Mouse (Mus musculus) B cell, adult 67 days (primary cell): Measurements from ENCODE around the gene Cd63. TPM values are rescaled to one million over a fixed set of nuclear protein-coding genes. Genes with fewer than 3 reads are reported as not detected.

Experiments used
- total RNA-seq, 2 experiments: library from RNA; stranded (reverse); gene quantifications; 4 replicates each; pipeline ENCODE4 v1.2.4; 2023

The Cd63 gene
- total RNA-seq = 1 to 10 TPM; 1.2 to 1.7 TPM

DNA sequence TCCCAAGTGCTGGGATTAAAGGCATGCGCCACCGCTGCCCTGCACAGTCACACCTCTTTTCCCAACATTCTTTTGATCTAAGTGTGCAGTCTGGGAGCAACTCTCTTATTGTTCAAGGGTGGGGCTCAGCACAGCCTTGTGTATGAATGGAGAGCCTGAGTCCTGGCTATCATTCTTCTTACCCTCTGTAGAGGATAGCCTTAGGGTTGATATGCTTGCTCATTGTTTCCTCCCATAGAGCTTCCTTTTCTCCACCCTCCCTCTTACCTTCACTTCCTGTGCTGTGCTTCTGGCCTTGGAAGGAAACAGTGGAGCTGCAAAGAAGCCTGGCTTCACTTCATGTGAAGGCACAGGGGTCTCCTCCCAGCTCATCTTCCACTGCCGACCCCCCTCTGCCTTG, at the start of gene Cd63:
Cd63 (plus strand) TSS at position 292 of the 400 bp plus-strand sequence.

DNA sequence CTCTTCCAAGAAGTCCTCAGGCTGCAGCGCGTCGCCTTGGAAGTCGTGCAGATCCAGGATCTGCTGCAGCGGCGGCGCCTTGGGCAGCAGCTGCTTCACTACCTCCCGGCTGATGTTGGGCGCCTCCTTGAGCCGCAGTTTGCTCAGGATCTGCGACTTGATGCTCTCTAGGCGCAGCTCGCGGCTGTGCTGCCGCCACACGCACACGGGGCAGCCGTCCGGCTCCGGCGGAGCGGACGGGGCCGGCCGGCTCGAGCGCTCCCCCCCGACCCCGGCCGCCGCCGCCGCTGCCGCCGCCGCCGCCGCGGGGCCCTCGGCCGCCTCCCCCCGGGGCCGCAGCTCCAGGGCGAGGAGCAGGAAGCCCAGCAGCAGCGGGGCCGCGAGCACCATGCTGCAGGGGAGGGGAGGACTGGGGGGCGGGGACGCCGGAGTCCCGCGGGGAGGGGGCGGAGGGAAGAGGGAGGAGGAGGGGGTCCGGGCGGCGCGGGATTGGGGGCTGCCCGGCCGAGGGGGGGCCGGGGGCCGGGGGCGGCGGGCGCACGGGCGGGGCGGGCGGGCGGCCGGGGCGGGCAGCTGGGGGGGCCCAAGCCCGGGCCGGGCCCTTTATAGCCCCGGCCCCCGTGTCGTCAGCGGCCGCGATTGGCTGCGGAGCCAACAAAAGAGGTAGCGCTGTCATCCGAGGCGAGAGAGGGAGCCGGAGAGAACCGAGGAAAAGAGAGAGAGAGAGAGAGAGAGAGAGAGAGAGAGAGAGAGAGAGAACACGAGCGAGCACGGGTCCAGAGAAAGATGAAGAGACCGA, 9.3 kb upstream of the Cd63 start, which contains the start of gene Gdf11:
Gdf11 (minus strand) TSS at position 423 of the 799 bp plus-strand sequence.

DNA sequence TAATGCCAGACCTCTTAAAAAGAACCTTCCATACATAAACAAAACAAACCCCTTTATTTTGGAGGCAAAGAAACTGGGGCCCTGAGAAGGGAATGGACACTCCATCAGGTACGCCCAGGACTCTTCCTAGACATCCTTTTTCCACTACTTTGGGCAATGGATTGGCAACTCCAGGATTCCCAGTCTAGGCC, 21.9 kb downstream of the Cd63 start, which contains the start of gene Rdh5:
Rdh5 (minus strand) TSS at position 67 of the 191 bp plus-strand sequence.

DNA sequence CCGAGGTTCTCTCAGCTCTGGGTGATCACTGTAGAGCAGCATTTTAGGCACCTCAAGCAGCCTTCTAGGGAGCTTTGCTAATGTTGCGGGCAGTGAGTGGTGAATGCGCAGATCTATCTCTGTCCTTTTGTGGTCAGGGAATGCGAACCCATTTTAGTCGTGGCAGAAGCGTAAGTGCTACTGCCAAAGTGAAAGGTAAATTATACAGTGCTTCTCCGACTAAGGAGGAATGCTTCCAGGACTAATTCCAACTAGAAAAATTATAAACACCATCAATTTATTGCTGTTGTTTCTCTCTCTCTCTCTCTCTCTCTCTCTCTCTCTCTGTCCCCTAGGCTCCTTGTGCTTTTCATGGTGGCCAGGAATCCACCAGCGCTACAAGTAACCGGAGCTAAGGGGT, 23.1 kb downstream of the Cd63 start, which contains the start of gene Bloc1s1:
Bloc1s1 (minus strand) TSS at position 101 of the 400 bp plus-strand sequence.

DNA sequence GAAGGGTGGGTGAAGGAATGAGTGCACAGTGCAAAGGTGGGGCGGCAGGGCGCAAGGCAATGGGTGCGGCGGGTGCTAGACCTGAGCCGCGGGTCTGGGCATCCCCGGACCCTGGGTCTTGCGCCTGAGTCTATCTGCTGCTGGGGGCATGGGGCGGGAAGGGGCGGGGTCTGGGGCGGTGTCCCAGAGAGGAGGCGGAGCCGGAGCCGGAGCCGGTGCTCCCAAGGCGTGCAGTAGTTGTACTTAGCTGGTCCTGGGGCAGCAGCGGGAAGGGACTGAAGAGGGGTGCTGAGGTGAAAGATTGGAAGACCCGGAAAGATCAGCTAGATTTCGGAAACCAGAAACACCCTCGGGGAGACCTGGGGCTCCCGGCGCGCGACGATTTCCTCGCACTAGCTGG, 32.8 kb downstream of the Cd63 start, which contains the start of gene Itga7:
Itga7 (plus strand) TSS at position 245 of the 400 bp plus-strand sequence.

DNA sequence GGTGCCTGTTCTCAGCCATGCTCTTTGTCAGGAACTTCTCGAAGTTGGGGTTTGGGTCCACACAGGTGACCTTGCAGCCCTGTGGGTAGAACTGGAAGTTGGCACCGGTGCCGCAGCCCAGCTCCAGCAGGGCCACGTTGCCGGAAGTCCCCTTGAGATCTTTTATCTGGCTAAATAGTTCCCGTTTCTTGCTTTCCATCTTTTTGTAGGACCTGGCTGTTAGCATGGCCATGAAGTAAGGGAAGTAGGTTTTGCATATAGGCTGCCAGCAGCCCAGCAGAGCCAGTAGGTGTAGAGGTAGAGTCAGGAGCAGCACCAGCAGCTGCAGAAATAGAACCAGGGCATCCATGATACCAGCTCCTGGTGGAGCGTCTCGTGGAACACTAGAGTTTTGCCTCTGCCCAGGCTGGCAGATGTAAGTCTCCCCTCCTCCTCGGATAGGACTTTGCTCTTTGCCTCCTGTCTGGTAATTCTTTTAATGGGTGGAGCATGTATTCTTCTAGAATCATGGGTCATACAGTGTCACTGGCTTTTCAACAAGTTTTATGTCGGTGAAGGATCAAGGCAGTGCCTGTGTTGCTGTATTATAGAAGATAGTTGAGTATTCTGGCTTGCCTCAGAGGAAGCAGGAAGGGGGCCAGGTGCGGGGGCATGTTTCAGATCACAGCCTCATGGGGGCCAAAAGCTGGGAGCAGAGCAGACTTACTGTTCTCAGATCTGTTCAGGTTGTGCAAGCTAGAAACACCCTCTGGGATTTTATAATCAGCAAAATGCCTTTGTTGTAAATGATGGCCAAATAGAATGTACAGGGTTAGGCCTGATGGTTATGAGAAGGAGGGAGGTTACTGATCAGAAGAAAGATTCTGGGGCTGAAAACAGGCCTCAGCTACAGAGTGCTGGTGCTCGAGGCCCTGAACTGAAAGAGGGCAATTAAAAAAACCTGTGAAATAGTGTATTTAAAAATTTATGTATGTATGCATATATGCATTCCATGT, 60.1 kb downstream of the Cd63 start, which contains the start of gene Mettl7b:
Mettl7b (minus strand) TSS at position 399 of the 995 bp plus-strand sequence.

Other genes starting within 250 kb of the Cd63 start
- gene Suox, start 226.9 kb upstream of the Cd63 start, total RNA-seq = 10 to 100 TPM in 1 of 2 experiments, 1 to 10 TPM in 1; 8.6 to 10.1 TPM
- gene Rab5b, start 204.7 kb upstream of the Cd63 start, total RNA-seq = 10 to 100 TPM; 71.4 to 72.8 TPM
- gene Pmel, start 196.8 kb upstream of the Cd63 start, total RNA-seq = 1 to 10 TPM in 1 of 2 experiments, under 1 TPM in 1; 0.87 to 1.2 TPM
- gene Cdk2, start 196.0 kb upstream of the Cd63 start, total RNA-seq = 10 to 100 TPM; 56.7 to 61.7 TPM
- 100 to 1,000 TPM; 188 to 201 TPM for gene Dgka, start 156.1 kb upstream of the Cd63 start, total RNA-seq
- gene Pym1, start 153.1 kb upstream of the Cd63 start, total RNA-seq = 10 to 100 TPM; 46.2 to 59.0 TPM
- gene Mmp19, start 110.1 kb upstream of the Cd63 start, total RNA-seq = not detected
- 10 to 100 TPM; 70.8 to 83.4 TPM for gene Dnajc14, start 96.9 kb upstream of the Cd63 start, total RNA-seq
- gene Tmem198b, start 96.6 kb upstream of the Cd63 start, total RNA-seq = 10 to 100 TPM; 18.4 to 18.7 TPM
- 10 to 100 TPM; 55.1 to 57.0 TPM for gene Sarnp, start 83.7 kb upstream of the Cd63 start, total RNA-seq
- 10 to 100 TPM; 21.2 to 25.7 TPM for gene Ormdl2, start 79.3 kb upstream of the Cd63 start, total RNA-seq
- 10 to 100 TPM; 53.2 to 61.2 TPM for gene Gdf11, start 9.3 kb upstream of the Cd63 start, total RNA-seq
- gene Rdh5, start 21.9 kb downstream of the Cd63 start, total RNA-seq = 1 to 10 TPM; 6.5 to 8.2 TPM
- gene Bloc1s1, start 23.0 kb downstream of the Cd63 start, total RNA-seq = 10 to 100 TPM; 67.9 to 70.9 TPM
- gene Itga7, start 32.8 kb downstream of the Cd63 start, total RNA-seq = under 1 TPM in 1 of 2 experiments, not detected in 1; 0.26 TPM
- not detected for gene Mettl7b, start 60.0 kb downstream of the Cd63 start, total RNA-seq
- not detected for gene Olfr9, start 88.4 kb downstream of the Cd63 start, total RNA-seq
- gene Olfr763, start 109.8 kb downstream of the Cd63 start, total RNA-seq = not detected
- gene Olfr764-ps1, start 138.9 kb downstream of the Cd63 start, total RNA-seq = not detected
- gene Olfr765, start 149.0 kb downstream of the Cd63 start, total RNA-seq = not detected
- not detected for gene Olfr766-ps1, start 168.0 kb downstream of the Cd63 start, total RNA-seq
- gene Olfr767, start 181.9 kb downstream of the Cd63 start, total RNA-seq = not detected
- not detected for gene Olfr768, start 198.4 kb downstream of the Cd63 start, total RNA-seq
- gene Olfr769, start 216.9 kb downstream of the Cd63 start, total RNA-seq = not detected
- gene Olfr770, start 238.0 kb downstream of the Cd63 start, total RNA-seq = not detected